Mouse (Mus musculus): ENCODE data around the gene Cenpi. TPM values are rescaled to one million over a fixed set of nuclear protein-coding genes. Genes with fewer than 3 reads are reported as not detected.
"Not testable (repeated sequence)": the region's sequence is repeated elsewhere in the genome, so short reads cannot be mapped to it uniquely, and the experiment has no call there.

Cenpi gene
- 3.1 and 5.5 TPM in 2 replicates for total RNA-seq (2021)
- long read RNA-seq, partial matches to known transcripts: 0 of 4 reads
- long read RNA-seq, other reads (novel, unspliced or antisense): 1 of 4 reads

DNA sequence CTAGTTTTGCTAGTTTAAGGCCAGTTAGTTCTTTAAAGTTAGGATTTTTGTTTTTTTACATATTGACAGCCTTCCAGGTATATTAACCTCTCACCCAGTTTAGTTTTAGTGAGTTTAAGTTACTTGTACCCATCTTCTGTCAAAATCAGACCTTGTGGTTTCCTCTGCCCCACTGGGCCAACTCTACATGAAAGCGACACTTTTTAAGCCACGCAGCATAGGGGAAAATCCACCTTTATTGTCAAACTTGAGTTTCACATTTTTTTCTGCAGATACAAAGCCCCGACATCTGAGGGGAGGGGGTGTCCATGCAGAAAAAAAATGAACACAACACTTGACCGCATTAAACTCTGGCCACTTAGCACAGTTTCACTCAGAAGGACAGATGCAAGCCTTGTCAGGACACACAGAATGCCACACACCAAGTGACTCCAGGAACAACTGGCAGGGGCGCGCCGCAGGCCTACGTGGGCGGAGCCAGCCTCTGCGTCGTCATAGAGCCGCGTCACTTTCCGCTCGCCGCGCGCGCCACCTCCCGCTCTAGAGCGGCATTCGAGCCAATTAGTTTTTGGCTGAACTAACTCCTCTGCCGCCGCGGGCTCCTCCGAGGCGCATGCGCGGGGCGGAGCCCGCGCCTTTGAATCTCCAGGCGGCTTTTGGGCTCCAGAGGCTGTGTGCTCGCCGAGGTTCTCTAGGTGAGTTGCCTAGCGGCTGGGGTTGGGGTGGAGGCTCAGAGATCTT, at the start of gene Cenpi:
TSS of gene Cenpi (plus strand) at position 551 of the 741 bp plus-strand sequence.
- DNase-seq: peak; percentile 86

DNA sequence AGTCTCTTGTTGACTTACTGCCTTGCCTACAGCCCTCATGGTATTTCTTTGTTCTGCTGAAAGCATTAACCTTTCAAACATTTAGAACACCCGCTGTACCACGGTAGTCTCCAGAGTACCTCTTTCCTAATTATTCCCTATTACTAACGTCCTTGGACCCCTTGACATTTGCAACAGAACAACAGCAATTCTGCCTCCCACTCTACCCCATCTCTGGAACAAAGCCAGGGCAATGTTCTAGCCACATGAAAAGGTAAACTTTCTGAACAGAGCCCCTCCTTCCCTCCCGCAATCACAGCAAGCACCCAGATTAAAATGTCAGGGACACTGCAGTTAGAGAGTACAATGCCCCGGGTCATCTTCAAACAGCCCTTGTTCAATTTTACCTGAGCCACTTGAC, 46.7 kb upstream of the Cenpi start:
- DNase-seq: no peak

DNA sequence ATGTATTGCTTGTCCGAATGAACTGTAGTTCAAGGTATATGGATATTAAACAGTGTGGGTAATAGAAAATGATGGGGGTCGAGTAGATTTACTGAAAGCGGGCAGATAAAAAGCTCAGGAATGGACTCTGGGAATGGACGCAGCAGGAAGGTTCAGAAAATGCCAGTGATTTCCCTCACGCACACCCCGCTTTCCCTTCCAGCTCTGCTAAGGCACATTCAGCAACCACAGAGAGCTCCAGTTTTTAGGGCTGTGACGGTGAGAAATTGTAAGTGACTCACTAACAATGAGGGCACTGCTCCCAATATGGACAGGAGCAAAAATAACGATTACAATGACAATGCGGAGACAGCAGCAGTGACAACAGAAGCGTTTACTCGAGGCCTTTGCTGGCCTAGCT, 45.8 kb upstream of the Cenpi start:
- DNase-seq: no peak

DNA sequence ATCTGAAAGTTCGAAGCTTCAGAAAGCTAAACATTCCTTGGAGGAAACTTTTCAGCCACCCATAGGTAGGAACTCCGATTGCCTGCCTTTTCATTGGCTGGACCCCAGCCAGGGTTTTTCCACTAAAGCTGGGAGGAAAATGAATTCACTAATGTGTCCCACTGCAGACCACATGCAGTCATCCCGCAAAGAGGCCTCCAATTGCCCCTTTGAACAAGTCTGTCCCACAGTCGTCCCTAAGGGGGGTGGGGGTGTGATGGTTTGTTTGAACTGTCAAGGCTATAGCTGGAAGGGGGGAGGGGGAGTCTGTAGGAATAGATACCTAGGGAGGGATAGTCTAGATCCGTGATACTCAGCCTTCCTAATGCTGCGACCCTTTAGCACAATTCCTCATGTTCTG, 32.2 kb upstream of the Cenpi start:
- peak; percentile 68 for DNase-seq

DNA sequence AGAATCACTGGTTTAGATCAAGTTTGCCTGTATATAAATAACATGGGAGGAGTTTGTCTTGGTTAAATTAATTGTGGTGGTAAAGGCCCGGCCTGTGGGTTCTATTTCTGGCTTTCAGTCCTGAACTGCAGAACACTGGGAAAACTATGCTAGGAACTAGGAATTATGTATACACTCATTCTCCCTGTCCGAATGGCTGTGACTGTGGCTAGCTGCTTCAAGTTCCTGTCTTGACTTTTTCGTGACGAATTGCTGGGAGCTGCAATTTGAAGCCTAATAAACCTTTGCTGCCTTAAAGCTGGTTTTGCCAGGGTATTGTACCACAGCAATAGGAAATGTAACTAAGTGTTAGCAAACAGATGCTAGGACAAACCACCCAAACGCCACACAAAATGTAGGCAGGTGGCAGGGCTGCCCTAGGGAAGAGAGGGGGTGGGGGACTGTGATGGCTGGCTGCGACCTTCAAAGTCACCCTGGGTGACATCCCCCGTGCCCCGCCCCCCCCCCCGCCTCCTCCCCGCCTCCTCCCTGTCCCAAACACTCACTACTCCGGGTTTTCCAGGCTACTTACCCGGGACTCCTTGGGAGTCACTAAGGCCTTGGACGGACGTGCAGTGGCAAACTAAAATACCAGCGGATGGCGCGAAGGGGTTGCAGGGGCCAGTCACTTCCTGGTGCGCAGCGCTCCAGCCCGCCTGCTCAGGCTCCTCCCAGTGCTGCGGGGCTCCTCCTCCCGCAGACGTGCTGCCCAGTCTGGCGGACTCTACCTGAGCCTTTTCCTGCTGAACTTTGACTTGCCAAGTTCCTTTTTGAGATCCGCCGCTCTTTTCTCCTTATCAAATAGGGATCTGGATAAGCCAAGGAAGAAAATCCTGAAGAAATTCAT, 31.4 kb upstream of the Cenpi start, which contains the start of gene Trmt2b:
TSS of gene Trmt2b (minus strand) at position 710 of the 886 bp plus-strand sequence.
- peak; percentile 71 for DNase-seq

DNA sequence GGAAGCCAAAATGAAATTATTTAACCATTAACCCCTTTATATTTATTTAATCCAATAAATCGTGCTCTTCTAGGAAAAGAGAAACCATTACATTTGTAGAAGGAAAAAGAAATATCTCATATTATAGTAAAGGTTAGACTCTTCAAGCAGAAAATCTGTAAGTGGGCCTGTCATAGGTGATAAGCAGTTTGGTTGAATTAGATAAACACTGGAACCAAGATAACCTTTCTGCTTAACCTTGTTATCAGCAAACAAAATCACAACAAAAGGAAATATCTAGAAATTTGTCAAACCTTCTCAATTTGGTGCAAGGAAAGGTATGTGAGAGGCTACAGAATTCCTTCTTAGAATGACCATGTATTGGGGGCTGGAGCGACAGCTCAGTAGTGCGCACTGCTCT, 27.4 kb upstream of the Cenpi start:
- DNase-seq: no peak

DNA sequence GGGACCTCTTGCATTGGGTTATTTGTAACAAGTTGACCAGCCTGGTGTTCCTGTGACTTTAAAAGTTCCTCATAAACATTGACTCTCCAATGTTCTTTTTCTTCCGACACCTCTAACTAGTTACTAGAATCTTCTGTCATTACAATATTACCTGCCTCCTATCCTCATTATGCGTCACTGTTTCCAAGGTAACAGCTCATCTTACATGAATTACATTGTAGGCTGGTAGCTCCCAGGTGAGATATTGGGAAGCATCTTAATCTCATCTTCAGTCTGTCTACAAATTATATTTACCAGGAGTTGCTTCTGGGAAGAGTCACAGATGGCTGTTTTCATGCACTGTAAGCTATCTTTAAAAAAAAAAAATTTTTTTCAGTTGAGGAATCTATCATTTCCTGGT, 22.8 kb upstream of the Cenpi start:
- DNase-seq: no peak

DNA sequence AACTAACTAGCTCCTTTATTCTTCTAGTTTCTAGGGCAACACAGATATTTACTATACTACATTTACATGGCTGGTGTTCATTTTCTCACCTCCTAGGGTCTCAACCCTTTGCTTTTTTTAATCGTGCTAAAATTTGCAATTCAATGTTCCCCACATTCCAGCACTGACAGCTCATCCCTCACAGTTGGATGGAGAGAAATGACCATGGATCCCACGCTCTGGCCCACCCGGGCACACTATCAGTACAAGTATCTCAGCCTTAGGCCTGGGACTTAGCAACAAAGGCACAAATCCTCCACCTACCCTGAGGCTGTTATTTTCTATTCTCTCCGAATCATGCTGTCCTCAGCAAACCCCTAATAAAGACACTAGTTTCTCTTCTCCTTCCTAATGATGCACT, 22.1 kb upstream of the Cenpi start:
- DNase-seq: no peak

DNA sequence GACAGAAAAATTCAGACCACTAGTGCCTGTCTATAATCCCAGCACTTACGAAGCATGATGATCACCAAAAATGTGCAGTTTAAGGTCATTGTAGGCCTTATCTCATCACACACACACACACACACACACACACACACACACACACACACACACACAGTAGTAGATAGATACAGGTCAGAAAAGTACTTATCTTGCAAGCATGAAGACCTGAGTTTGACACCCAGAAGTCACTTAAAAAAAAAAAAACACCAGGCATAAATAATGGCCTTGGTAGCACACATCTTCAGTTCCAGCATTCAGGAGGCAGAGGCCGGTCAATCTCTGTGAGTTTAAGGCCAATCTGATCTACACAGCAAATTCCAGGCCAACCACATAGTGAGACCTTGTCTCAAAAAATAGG, 20.6 kb upstream of the Cenpi start:
- DNase-seq: no peak

DNA sequence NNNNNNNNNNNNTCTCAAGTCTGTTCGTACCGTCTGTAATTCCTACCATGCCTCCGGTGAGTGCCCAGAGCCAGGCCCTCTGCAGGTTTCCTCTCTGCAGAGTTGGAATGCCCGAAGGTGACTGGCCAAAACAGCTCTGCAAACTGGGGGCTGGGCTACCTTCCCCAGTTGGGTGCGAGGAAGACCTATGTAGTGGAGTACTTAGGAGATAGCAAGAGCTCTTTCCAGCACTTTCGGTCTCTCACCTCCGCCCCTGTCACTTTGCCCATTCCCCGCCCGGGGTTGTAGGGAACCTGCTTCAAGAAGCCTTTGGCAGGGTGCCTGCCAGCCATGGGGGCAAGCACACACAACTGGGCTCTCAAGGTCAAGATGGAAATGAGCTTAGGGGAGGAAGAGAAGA, 11.6 kb upstream of the Cenpi start:
- peak; percentile 36 for DNase-seq

DNA sequence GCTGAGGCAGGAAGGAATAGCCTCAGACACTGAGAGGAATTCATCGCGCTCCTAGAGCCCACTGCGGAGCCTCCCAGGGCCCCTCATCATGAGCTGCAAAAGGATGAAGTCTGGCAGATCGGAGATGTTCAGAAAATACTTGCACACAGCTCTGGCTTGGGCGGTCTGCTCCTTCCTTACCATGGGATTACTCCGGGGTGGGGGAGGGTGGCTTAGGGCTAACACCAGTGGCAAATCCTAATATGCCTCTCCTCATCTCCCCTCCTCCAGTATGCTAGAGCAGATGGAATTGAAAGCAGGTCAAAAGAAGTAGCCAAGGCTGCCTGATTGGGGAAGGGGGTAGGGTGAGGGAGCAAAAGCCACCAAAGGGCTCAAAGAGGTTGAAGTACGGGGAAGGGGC, 11.1 kb upstream of the Cenpi start:
- DNase-seq: peak; percentile 15

DNA sequence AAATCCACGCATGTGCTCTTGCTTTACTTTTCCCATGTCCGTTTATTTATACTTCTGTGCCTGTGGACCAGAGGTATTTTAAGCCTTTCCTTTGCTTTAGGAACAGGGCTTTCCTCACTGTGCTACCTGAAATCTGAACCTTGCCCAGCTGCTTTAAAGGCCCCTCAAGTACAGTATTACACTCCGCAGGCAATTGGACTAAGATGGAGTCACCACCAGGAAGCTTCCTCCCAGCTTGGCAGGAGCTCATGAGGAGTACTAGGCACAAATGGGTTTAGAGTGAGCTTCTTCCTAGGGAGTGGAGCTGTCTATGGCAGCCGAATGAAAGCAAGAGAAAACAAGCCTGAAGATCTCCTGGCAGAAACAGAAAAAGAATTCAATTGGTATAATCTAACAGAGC, 10.7 kb upstream of the Cenpi start:
- DNase-seq: peak; percentile 2

DNA sequence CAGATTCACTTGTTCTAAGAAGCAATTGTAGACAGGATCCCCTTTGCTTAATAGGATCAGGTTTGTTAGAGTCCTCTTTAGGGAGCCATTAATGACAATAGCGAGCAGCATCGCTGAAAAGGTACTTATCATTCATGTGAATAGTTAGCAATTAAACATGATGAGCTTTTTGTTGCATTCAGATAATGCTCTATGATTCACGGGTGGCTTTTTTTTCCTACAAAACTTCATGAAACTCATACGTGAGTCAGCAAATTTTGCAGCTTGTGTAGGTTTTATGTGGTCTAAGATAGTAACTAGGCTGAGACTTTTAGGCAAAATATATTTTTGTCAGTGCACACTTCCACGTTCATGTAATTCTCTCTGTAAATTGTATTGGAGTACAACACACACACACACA, 7.7 kb upstream of the Cenpi start:
- DNase-seq: no peak

DNA sequence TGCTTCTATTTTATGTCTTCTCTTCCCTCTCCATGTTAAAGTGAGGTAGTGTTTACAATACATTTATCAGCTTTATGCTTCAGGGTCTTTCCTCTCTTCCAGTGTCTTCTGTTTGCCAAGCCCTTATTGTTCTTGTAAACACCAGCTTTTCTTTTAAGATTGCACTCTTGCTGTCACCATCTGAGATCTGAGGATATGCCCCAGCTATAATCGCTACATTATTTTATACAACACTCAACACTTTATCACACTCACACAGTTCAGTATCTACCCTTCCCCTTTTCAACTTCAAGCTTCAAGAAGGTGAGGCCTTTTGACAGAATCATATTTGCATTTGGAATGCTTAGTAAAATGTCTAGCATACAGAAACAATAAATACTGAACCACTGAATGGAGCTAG, 4.6 kb upstream of the Cenpi start:
- no peak for DNase-seq

DNA sequence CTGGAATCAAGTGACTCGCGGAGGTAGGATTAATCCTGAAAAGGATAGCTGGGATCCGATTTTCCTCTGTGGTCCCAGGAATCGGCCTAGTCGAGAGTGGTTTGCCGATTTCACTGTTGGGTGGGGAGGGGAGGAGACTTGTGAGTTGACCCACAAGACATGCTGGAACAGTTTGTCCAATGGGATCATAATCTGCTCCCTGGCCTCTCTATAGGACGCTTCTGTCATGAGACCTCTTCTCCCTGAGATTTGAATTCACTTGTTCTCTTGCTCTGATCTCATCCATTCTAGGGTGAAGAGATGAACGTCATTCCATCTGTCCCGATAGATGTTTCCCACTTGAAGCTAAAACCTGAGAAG, 371 bp downstream of the Cenpi start:
- DNase-seq: no peak

DNA sequence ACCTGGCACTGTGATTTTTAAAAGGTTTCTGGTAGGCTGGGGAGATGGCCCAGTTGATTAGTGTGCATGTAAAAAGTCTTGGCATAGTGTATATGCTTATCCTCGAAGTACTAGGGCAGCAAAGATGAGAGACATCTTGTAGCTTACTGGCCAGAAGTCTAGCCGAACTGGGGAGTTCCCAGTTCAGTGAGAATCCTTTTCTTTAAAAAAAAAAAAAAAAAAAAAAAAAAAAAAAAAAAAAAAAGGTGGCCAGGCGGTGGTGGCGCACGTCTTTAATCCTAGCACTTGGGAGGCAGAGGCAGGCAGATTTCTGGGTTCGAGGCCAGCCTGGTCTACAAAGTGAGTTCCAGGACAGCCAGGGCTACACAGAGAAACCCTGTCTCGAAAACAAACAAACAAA, 3.3 kb downstream of the Cenpi start:
- not testable (repeated sequence) for DNase-seq

DNA sequence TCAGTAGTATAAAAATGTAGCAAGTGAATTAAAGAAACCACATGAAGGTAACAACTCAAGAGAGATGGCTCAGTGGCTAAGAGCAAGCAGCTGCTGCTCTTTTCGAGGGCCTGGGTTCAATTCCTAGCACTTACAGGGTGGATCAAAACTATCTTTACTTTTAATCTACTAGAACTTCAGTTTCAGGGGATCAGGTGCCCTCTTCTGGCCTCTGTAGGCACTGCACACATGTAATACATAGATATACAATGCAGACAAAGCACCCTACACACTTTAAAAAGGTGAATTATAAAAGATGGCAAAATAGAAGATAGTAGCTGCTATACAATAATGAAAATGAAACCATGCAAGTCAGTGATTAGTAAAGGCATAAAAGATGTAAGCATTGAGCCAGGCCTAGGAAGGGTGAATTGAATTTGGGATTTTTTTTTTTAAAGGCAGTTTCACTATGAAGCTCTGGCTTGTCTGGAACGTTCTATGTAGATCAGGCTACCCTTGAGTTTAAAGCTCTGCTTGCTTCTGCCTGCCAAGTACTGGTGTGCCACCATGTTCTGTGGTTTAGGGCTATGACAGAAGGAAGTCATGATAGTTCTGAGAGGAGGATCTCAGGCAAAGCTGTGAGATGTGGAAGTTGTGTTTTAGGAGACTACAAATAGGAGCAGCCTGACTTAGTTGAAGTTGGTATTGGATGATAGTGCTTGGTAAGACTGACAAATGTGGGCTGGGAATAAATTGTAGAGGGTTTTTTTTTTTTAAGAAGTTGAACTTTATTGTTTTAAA, 11.5 kb downstream of the Cenpi start:
- peak; percentile 30 for DNase-seq

DNA sequence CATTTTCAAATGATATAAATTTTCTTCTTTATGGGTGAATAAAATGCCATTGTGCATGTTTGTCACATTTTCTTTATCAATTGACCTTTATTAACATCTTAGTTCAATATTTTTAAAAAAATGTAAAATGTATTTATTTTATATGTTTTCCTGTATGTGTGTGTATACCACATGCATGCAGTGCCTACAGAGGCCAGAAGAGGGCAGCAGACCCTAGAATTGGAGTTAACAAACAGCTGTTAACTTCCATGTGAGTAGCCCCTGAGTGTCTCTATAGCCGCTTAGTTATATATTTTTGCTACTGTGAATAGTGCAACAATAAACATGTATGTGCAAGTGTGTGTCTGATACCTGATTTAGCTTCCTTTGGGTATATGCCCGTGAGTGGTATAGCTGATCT, 25.4 kb downstream of the Cenpi start:
- DNase-seq: peak; percentile 6

DNA sequence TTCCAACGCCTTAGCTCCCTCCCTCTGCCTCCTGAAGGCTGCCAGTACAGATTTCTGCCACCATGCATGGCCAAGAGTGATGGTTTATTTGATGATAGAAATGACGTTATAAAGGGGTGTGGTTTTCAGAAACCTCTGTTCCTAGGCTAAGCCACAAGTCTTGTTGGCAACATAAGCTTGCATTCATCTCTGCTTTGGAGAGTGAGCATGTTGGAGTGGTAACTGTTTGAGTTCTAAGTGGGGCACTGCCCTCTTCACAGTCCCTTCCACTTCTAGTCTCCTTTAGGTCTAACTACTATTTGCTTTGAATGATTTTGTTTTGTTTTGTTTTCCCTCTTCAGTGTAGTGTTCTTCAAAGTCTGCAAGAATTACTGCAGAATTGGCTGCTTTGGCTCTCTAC, 34.9 kb downstream of the Cenpi start:
- no peak for DNase-seq

DNA sequence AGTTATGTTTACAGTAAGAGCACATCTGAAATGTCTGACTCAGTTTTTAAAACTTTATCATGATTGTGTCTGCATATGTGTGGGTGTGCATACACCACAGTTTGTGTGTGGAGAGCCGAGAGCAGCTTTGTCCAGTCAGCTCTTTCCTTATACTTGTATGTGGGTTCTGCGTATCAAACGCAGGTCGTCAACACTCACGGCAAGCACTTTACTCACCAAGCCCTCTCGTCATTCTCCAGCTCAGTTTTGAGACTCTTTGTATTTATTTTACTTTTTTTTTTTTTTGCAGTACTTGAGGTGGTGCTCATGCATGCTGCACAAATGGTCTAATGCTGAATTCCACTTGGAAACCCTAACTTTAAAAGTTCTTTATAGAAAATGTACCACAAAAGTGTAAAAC, 42.3 kb downstream of the Cenpi start:
- DNase-seq: no peak

DNA sequence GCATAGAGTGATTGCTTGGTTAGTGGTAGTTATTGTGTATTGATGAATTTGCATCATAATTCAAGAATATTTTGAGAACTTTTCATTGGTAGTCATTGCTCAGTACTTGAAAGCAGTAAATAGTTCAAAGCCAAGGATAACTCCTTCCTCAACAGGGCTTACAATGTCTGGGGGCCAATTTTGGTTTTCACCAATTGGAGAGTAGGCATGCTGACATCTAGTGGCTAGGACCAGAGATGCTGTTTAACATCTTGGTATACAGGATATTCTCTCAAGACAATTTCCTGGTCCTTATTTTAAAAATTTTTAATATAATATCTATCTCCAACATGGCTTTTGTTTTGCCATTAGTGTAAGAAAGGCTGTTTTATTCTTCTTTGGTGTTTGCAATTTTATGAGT, 46.0 kb downstream of the Cenpi start:
- no peak for DNase-seq

DNA sequence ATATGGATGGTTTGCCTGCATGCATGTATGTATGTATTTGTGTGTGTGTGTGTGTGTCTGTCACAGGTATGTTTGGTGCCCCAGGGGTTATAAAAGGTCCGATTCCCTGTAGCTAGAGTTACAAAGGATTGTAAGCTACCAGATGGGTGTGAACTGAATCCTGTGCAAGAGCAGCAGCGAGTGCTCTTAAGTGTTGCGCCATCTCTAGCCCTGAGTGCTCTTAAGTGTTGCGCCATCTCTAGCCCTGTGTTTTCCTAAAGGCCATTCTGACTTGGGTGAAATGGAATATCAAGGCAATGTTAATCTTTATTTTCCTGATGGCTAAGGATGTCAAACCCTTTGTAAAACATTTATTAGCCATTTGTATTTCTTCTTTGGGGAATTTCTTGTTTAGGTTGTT, 51.5 kb downstream of the Cenpi start:
- no peak for DNase-seq

DNA sequence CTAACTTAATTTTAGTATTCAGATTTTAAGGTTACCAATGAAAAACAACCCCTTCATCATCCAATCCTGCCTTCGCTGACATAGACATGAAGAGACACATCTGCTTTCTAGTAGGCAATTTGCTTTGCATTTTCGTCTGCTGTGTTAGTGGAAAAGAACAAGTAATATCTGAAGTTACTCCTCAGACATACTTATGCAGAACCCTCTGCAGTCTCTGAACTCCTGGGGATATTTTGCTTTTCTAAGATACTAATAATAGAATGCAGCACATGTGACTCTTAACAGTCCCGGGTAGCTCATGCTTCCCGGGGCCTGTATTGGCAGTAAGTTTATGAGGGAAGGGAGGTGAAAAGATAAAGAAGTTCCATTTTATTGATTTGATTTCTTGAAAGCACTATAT, 54.3 kb downstream of the Cenpi start:
- DNase-seq: no peak

All from adrenal gland, postnatal 25 days (tissue).